Mouse (Mus musculus): ENCODE measurements around the gene Sumo1. TPM values are rescaled to one million over a fixed set of nuclear protein-coding genes. Genes with fewer than 3 reads are reported as not detected.

Gene Sumo1
- polyA plus RNA-seq (2012; rRNA removed) = 29.6 and 42.5 TPM in 2 replicates
- polyA plus RNA-seq (2014; fragmentation: Nextera tagmentation; extraction: Ambion mirVana) = 152 and 153 TPM in 2 replicates

DNA sequence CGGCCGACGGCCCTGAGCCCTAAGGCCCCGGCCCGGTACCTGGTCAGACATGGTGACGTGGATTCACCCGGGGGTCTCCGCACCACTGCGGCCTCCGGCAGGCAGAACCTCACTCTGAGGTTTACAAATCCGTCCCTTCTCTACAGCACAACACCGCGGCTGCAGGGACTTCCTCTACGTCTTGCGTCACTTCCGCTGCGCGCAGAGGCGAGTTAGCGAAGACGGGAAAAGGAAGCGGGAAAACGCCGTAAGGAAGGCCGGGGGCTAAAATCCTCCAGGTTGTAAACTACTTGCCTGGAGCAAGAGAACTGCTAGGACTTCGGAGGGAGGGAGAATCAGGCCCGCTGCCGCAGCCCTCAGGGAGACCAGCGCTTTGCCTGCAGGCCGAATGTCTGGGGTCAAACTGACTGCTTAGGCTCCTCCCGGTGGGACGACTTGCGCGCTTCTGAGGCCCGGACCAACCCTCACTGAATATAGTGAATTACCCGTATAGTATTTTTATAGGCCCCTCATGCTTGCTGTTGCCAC is at the start of gene Sumo1:
Gene Sumo1 (minus strand): TSS at position 194 of the 528 bp plus-strand sequence.
- peak within 1 kb of the TSS; percentile 73 for H3K4me2 ChIP-seq (ENCODE audit: low read depth)
- DNase-seq (ENCODE audit: low read depth in 3 of 3, low spot score in 3 of 3) (peak; percentile 77 to 84 (median 77)), ATAC-seq (ENCODE audit: insufficient read depth) (peak; percentile 91)
- no peaks in the 10 kb centered on the region for H3K27me3 ChIP-seq (ENCODE audit: control insufficient read depth, insufficient read depth, low read length)
- under 1% methylated on average over 36 of the region's 36 CpGs for WGBS (ENCODE audit: insufficient replicate concordance)
- H3K36me3 ChIP-seq (replicated peaks; ENCODE audit: control insufficient read depth, insufficient read depth, low read depth) = no peaks in the 10 kb centered on the region
- peak within 1 kb of the TSS; percentile 64 for H3K27ac ChIP-seq
- H3K4me3 ChIP-seq (ENCODE audit: insufficient read depth in 1 of 2, low read depth in 2 of 2, low read length in 2 of 2) = peak within 1 kb of the TSS; percentile 82 to 87
- H3K4me1 ChIP-seq (replicated peaks; ENCODE audit: control insufficient read depth in 2 of 2, insufficient read depth in 2 of 2, low read length in 1 of 2) = peaks cover 4 to 8% of the 10 kb centered on the region in 2 experiments; a peak in 3 of 4 replicates
- H3K9ac ChIP-seq (replicated peaks) = peak within 1 kb of the TSS; percentile 95
- H3K9me3 ChIP-seq (ENCODE audit: control insufficient read depth, low read length) = no peaks in the 10 kb centered on the region
- TF ChIP-seq EP300 (IDR thresholded peaks at IDR 0.05; ENCODE audit: low read depth) (no peak; the same call in 1 of the 2 replicates), CTCF (IDR thresholded peaks at IDR 0.05; ENCODE audit: low read depth) (no peak)

GRCm38 (mm10) chr1:59719900-59720299 is 49.3 kb upstream of the Sumo1 start:
- WGBS (ENCODE audit: insufficient replicate concordance) = 24% methylated on average over 4 of the region's 4 CpGs
- ATAC-seq (ENCODE audit: insufficient read depth) = no peak
- Histone ChIP-seq H3K4me2 (ENCODE audit: low read depth) (no peak overlapping the region), H3K9ac (replicated peaks) (no peak overlapping the region), H3K4me1 (replicated peaks; ENCODE audit: control insufficient read depth in 2 of 2, insufficient read depth in 2 of 2, low read length in 1 of 2) (no peaks in the 10 kb centered on the region), H3K36me3 (replicated peaks; ENCODE audit: control insufficient read depth, insufficient read depth, low read depth) (peaks cover 9% of the 10 kb centered on the region), H3K9me3 (ENCODE audit: control insufficient read depth, low read length) (no peaks in the 10 kb centered on the region), H3K27ac (no peak overlapping the region), H3K27me3 (ENCODE audit: control insufficient read depth, insufficient read depth, low read length) (no peaks in the 10 kb centered on the region), H3K4me3 (ENCODE audit: insufficient read depth in 1 of 2, low read depth in 2 of 2, low read length in 2 of 2) (no peak overlapping the region)
- TF ChIP-seq EP300 (IDR thresholded peaks at IDR 0.05; ENCODE audit: low read depth) (no peak), CTCF (IDR thresholded peaks at IDR 0.05; ENCODE audit: low read depth) (peak; percentile 56)
- peak; percentile 17 to 26 (median 24) for DNase-seq (ENCODE audit: low read depth in 3 of 3, low spot score in 3 of 3)

DNA sequence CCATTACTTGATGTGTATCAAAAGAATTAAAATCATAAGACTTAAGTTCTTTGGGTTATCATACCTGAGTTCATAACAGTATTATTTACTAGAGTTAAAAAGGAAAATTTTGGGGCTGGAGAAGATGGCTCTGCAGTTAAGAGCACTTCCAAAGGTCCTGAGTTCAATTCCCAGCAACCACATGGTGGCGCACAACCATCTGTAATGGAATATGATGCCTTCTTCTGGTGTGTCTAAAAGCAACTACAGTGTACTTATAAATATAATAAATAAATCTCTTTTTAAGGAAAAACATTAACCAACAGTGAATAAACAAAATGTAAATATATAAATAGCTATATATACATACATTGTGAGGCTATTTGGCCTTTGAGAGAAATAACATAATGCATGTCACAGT is 31.1 kb upstream of the Sumo1 start:
- ATAC-seq (ENCODE audit: insufficient read depth) = no peak
- Histone ChIP-seq H3K4me3 (ENCODE audit: insufficient read depth in 1 of 2, low read depth in 2 of 2, low read length in 2 of 2) (no peak overlapping the region), H3K36me3 (replicated peaks; ENCODE audit: control insufficient read depth, insufficient read depth, low read depth) (peaks cover 71% of the 10 kb centered on the region), H3K4me1 (replicated peaks; ENCODE audit: control insufficient read depth in 2 of 2, insufficient read depth in 2 of 2, low read length in 1 of 2) (no peaks in the 10 kb centered on the region), H3K9ac (replicated peaks) (no peak overlapping the region), H3K9me3 (ENCODE audit: control insufficient read depth, low read length) (no peaks in the 10 kb centered on the region), H3K27ac (no peak overlapping the region), H3K27me3 (ENCODE audit: control insufficient read depth, insufficient read depth, low read length) (no peaks in the 10 kb centered on the region), H3K4me2 (ENCODE audit: low read depth) (no peak overlapping the region)
- DNase-seq (ENCODE audit: low read depth in 3 of 3, low spot score in 3 of 3) = no peak
- WGBS (ENCODE audit: insufficient replicate concordance) = 85% methylated on average over 1 of the region's 1 CpGs
- TF ChIP-seq EP300 (IDR thresholded peaks at IDR 0.05; ENCODE audit: low read depth) (no peak), CTCF (IDR thresholded peaks at IDR 0.05; ENCODE audit: low read depth) (peak; percentile 8; the same call in 1 of the 2 replicates)

DNA sequence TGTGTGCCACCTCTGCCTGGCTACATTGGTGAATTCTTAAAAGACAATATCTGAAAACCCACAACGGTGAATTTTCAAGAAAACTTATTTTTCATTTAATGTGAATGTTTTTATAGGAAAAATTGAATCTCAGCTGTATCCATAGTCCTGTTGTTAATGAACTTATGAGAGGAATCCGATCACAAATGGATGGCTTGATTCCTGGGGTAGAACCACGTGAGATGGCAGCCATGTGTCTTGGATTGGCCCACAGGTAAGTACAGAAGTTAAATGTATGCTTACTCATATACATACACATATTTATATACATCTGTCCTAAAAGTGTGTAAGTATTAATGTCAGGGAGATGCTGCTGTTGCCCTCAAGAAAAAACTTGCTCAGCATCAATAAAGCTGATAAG is 27.6 kb upstream of the Sumo1 start:
- H3K36me3 ChIP-seq (replicated peaks; ENCODE audit: control insufficient read depth, insufficient read depth, low read depth) = peaks cover 74% of the 10 kb centered on the region
- H3K9me3 ChIP-seq (ENCODE audit: control insufficient read depth, low read length) = no peaks in the 10 kb centered on the region
- H3K4me3 ChIP-seq (ENCODE audit: insufficient read depth in 1 of 2, low read depth in 2 of 2, low read length in 2 of 2) = no peak overlapping the region
- ATAC-seq (ENCODE audit: insufficient read depth) = no peak
- 83% methylated on average over 3 of the region's 3 CpGs for WGBS (ENCODE audit: insufficient replicate concordance)
- no peaks in the 10 kb centered on the region for H3K27me3 ChIP-seq (ENCODE audit: control insufficient read depth, insufficient read depth, low read length)
- no peaks in the 10 kb centered on the region for H3K4me1 ChIP-seq (replicated peaks; ENCODE audit: control insufficient read depth in 2 of 2, insufficient read depth in 2 of 2, low read length in 1 of 2)
- no peak for TF ChIP-seq CTCF (IDR thresholded peaks at IDR 0.05; ENCODE audit: low read depth)
- TF ChIP-seq EP300 (IDR thresholded peaks at IDR 0.05; ENCODE audit: low read depth) = no peak
- no peak overlapping the region for H3K9ac ChIP-seq (replicated peaks)
- no peak for DNase-seq (ENCODE audit: low read depth in 3 of 3, low spot score in 3 of 3)
- H3K4me2 ChIP-seq (ENCODE audit: low read depth) = no peak overlapping the region
- H3K27ac ChIP-seq = no peak overlapping the region

DNA sequence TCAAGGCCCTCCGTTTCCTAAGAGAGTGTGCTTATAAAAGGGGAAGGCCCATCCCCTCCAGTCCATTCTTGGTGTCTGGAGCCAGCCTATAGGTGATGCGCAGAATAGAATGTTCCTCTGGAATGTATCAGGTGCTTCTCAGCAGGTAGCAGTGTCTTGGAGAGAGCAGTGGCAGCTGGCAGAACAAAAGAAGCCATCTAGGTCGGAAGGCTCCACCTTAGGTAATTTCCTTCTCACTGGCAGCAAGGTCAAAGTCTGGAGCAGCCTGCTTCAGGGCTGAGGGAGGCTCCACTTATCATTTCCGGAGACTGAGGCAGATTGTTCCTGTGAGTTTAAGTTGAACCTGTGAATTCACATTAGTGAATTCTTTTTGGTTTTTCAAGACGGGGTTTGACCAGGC is 27.1 kb upstream of the Sumo1 start:
- Histone ChIP-seq H3K4me2 (ENCODE audit: low read depth) (no peak overlapping the region), H3K36me3 (replicated peaks; ENCODE audit: control insufficient read depth, insufficient read depth, low read depth) (peaks cover 79% of the 10 kb centered on the region), H3K9me3 (ENCODE audit: control insufficient read depth, low read length) (no peaks in the 10 kb centered on the region), H3K4me3 (ENCODE audit: insufficient read depth in 1 of 2, low read depth in 2 of 2, low read length in 2 of 2) (no peak overlapping the region), H3K4me1 (replicated peaks; ENCODE audit: control insufficient read depth in 2 of 2, insufficient read depth in 2 of 2, low read length in 1 of 2) (no peaks in the 10 kb centered on the region), H3K27me3 (ENCODE audit: control insufficient read depth, insufficient read depth, low read length) (no peaks in the 10 kb centered on the region), H3K27ac (no peak overlapping the region), H3K9ac (replicated peaks) (no peak overlapping the region)
- no peak for TF ChIP-seq CTCF (IDR thresholded peaks at IDR 0.05; ENCODE audit: low read depth)
- no peak for TF ChIP-seq EP300 (IDR thresholded peaks at IDR 0.05; ENCODE audit: low read depth)
- ATAC-seq (ENCODE audit: insufficient read depth) (no peak), DNase-seq (ENCODE audit: low read depth in 3 of 3, low spot score in 3 of 3) (no peak)
- 77% methylated on average over 5 of the region's 5 CpGs for WGBS (ENCODE audit: insufficient replicate concordance)

Measured in liver, embryonic 14.5 days (tissue).